Mouse (Mus musculus) lung, adult 2 months (tissue): ENCODE measurements around the gene Asf1b. TPM values are rescaled to one million over a fixed set of nuclear protein-coding genes. Genes with fewer than 3 reads are reported as not detected.

Experiments
- DNase-seq: peaks from one replicate; pipeline ENCODE4 v3.0.0; 2022
- H3K4me1 ChIP-seq: fragments of 200-500 bp; 2 replicates; pipeline ENCODE4 v1.6.1; 2011; ENCODE audit warnings: low read length; ENCODE audit not compliant: control insufficient read depth, insufficient read depth
- H3K4me3 ChIP-seq: fragments of 200-500 bp; replicated peaks from 2 replicates; pipeline ENCODE3; 2011; ENCODE audit warnings: low read depth, mild to moderate bottlenecking, control low read depth, low read length; ENCODE audit errors: extremely low read depth
- CTCF ChIP-seq: fragments of 200-500 bp; IDR thresholded peaks from 2 replicates; pipeline ENCODE4 v1.5.1; 2011; ENCODE audit warnings: mild to moderate bottlenecking, low read length, control low read depth; ENCODE audit not compliant: insufficient read depth
- POLR2A ChIP-seq: fragments of 200-500 bp; IDR thresholded peaks from 2 replicates; pipeline ENCODE4 v1.6.1; 2011; ENCODE audit warnings: low read depth, mild to moderate bottlenecking, control low read depth, low read length, borderline replicate concordance; ENCODE audit errors: extremely low read depth
- WGBS: fragments of 180-500 bp; shearing (Covaris S2); methylation state at CpG from one replicate; pipeline ENCODE4 v1.1.7; 2018; 5-methylcytosine and 5-hydroxymethylcytosine counted together
- polyA plus RNA-seq: library from polyadenylated mRNA; depleted of rRNA; stranded (reverse); fragments of >200 nt; gene quantifications from 2 replicates; pipeline ENCODE4 v1.2.3, GENCODE M21; 2012; rRNA removed

The Asf1b gene
- polyA plus RNA-seq, 1 experiment, result 7.5 TPM

DNA sequence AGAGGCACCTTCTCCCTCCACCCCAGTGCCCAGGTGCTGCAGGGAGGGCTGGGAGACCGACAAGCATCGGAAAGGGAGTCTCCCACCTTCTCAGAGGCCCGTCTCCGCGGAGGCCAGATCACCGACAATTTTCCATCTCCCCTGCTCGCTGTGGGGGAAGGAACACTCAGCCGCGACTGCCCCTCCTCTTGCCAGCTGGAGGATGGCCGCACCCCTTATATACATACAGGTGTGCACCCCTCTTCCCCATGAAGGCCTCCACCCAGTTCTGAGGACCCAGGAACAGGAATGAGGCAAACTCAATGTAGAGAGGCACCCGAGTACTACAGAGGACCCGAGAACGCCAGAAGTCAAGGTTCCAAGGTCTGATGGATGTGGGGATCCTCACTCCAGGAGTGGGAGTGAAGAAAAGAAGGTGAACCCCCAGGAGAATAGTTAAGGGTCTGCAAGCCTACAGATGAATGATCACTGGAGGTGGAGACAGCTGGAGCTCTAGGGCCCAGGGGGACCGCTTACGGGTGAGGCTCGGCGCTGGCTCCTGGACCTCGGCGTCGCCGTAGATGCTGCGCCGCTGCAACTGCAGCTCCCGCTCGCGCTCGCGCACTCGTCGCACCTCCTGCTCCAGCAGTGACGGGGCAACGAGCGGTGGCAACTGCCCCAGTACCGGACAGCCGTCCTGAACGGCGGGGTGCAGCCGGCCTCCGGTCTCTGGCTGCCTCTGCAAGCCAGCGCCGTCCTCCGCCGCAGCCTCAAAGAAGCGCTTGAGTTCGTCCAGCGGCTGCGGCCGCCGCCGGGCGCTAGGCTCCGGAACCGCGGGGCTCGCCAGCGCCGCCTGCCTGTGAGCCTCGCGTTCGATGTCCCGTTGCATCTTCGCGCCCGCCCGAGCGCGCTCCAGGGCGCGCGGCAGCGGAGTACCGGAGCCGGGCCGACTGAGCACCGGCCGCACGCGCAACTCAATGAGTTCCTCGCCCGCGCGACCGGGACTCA lies 55.6 kb downstream of the Asf1b start:
- peaks cover 5% of the 10 kb centered on the region for H3K4me1 ChIP-seq
- DNase-seq, result peak; percentile 81
- H3K4me3 ChIP-seq, result peak overlapping the region; percentile 61
- WGBS, result 2% methylated on average over 83 of the region's 83 CpGs
- TF ChIP-seq CTCF, result peak; percentile 46
- no peak for TF ChIP-seq POLR2A

DNA sequence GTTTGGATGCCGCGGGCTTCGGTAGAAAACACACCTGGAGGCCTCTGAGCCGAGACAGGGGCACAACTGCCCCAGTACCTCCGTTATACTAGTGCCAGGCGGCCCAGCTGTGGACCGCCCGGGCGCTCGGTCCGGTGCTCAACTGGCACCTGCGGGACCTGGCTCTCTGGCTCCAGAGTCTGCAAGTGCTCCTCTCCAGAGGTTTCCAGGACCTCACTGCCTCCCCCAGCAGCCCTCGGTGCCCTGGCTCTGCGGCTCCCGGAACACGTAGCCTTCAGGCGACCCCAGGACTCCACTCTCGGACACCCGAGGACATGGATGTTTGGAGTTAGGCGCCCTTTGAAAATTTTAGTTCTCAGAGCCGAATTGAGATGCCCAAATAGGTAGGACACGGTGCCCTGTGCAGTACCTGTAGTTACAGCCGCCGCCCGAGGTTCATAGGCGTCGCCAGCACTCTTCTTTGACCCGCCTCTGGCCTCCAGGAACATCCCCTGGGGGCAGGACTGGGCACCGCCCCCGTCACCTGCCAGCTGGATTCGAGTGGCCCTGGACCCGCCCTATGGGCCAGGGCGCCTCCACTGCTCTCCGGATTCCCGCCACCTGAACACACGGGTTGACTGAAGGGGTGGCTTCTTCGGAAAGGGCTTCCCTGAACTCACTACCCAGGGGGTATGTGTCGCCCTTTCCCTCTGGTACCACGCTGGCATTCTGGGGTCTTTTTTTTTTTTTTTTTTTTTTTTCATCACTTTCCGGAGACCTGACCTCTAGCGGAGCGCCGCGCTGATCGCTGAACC lies 56.6 kb downstream of the Asf1b start, which contains the start of gene 2210011C24Rik:
Gene 2210011C24Rik (minus strand): TSS at position 467 of the 794 bp plus-strand sequence.
- DNase-seq, result peak; percentile 70
- WGBS, result 2% methylated on average over 45 of the region's 45 CpGs
- H3K4me1 ChIP-seq, result peaks cover 5% of the 10 kb centered on the region
- peak within 1 kb of the TSS; percentile 61 for H3K4me3 ChIP-seq
- TF ChIP-seq POLR2A (peak; percentile 34; the same call in 1 of the 2 replicates), CTCF (no peak)

DNA sequence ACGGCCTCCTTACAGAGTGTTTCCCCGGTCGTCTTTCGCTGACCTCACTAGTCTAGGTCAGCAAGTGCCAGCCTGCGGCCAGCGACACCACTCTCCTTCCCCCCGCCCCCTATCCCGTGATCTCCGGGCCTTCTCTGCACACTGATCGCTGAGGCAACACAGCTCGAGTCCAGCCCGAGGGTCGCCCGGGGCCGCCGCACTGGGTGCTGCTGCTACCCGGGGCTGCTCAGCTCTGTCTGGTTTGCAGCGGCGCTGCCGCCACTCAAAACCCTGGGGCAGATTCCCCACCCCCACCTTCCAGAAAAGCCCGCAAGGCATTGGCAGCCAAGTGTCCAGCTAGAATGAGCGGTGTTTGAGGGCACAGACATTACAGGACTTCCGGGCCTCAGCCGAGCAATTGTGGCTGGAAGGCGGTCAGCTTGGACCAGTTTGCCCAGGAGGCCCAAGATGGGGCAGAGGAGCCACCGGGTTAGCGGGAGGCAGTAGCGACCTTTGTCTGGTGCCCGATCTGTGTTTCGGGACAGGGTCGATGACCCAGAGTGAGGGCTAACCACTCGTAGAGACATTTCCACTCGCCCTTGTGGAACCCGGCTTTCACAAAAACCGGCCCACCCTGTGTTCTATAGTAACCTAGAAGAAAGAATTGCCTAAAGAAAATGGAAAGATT lies 57.3 kb downstream of the Asf1b start:
- WGBS, result 24% methylated on average over 35 of the region's 35 CpGs

DNA sequence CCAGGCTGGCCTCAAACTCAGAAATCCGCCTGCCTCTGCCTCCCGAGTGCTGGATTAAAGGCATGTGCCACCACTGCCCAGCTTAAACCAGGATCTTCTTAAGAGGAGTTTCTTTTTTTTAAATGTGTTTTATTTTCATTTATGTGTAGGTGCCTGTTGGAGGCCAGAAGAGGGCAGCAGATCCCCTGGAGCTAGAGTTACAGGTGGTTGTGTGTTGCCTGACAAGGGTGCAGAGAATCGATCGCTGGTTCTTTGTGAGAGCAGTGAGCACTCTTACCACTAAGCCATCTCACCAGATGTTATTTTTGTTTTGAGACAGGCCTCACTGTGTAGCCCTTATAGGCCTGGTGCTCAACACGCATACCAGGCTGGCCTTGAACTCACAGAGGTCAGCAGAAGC lies 60.5 kb downstream of the Asf1b start:
- TF ChIP-seq POLR2A (no peak), CTCF (no peak)
- 93% methylated on average over 5 of the region's 5 CpGs for WGBS
- Histone ChIP-seq H3K4me3 (no peak overlapping the region), H3K4me1 (peaks cover 3% of the 10 kb centered on the region)
- no peak for DNase-seq

More for the DNA sequence above, 57.3 kb downstream of the Asf1b start:
- H3K4me1 ChIP-seq, result peaks cover 5% of the 10 kb centered on the region
- DNase-seq, result no peak
- H3K4me3 ChIP-seq, result no peak overlapping the region
- TF ChIP-seq POLR2A (no peak), CTCF (no peak)

DNA sequence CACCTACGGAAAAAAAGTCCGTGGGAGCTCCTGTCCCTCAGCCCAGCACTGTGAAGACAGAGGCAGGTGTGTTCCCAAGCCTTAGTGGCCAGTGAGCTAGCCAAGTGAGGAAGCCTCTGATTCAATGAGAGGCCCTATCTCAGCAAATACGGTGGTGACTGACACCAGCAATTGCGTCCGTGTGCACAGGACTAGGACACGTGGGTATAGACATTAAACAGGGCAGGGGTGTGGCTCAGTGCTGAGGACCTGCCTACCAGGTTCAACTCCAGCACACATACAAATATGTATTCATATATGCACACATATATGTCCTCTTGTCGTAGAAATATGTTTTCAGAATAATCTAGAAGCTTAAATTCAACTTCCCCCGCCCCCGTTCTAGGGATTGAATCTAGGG lies 64.4 kb downstream of the Asf1b start:
- no peak for DNase-seq
- no peak overlapping the region for H3K4me3 ChIP-seq
- no peaks in the 10 kb centered on the region; the same call in none of the 2 replicates for H3K4me1 ChIP-seq
- no peak for TF ChIP-seq POLR2A
- WGBS, result 81% methylated on average over 9 of the region's 9 CpGs

Other genes starting within 250 kb of the Asf1b start
- 18.4 and 24.0 TPM in 2 replicates for gene Ddx39, start 240.3 kb upstream of the Asf1b start, polyA plus RNA-seq
- 557 and 634 TPM in 2 replicates for gene Adgre5, start 214.2 kb upstream of the Asf1b start, polyA plus RNA-seq
- 81.1 and 86.4 TPM in 2 replicates for gene Adgrl1, start 55.4 kb upstream of the Asf1b start, polyA plus RNA-seq
- 1.7 and 2.0 TPM in 2 replicates for gene Gm10644, start 302 bp upstream of the Asf1b start, polyA plus RNA-seq
- gene Prkaca, start 17.5 kb downstream of the Asf1b start, polyA plus RNA-seq, result 57.0 and 79.9 TPM in 2 replicates
- gene Samd1, start 42.2 kb downstream of the Asf1b start, polyA plus RNA-seq, result 37.0 and 37.9 TPM in 2 replicates
- 0.35 and 0.36 TPM in 2 replicates for gene 1700067K01Rik, start 46.0 kb downstream of the Asf1b start, polyA plus RNA-seq
- gene 2210011C24Rik, start 56.7 kb downstream of the Asf1b start, polyA plus RNA-seq, result 29.5 and 57.0 TPM in 2 replicates
- 0.42 and 0.89 TPM in 2 replicates for gene Palm3, start 66.0 kb downstream of the Asf1b start, polyA plus RNA-seq
- gene Il27ra, start 87.1 kb downstream of the Asf1b start, polyA plus RNA-seq, result 7.5 and 8.4 TPM in 2 replicates
- 0.22 and 0.71 TPM in 2 replicates for gene Rln3, start 89.5 kb downstream of the Asf1b start, polyA plus RNA-seq
- 0.71 and 1.0 TPM in 2 replicates for gene Gm10643, start 109.6 kb downstream of the Asf1b start, polyA plus RNA-seq
- 29.8 and 30.7 TPM in 2 replicates for gene Rfx1, start 111.3 kb downstream of the Asf1b start, polyA plus RNA-seq
- 36.1 and 42.5 TPM in 2 replicates for gene Dcaf15, start 149.3 kb downstream of the Asf1b start, polyA plus RNA-seq
- gene Podnl1, start 170.5 kb downstream of the Asf1b start, polyA plus RNA-seq, result 1.8 and 2.4 TPM in 2 replicates
- gene Cc2d1a, start 192.4 kb downstream of the Asf1b start, polyA plus RNA-seq, result 25.9 and 27.7 TPM in 2 replicates
- gene 4930432K21Rik, start 192.5 kb downstream of the Asf1b start, polyA plus RNA-seq, result 1.0 and 1.1 TPM in 2 replicates
- gene Nanos3, start 229.7 kb downstream of the Asf1b start, polyA plus RNA-seq, result 0.18 and 0.54 TPM in 2 replicates